Mouse (Mus musculus): ENCODE measurements around the gene Sdr42e1. TPM values are rescaled to one million over a fixed set of nuclear protein-coding genes. Genes with fewer than 3 reads are reported as not detected.

The Sdr42e1 gene
- polyA plus RNA-seq, 1 experiment from 2014 or later, result 1.1 TPM

GRCm38 (mm10) chr8:117645486-117645885, 28.0 kb downstream of the Sdr42e1 start:
- no peaks in the 10 kb centered on the region for H3K9me3 ChIP-seq (ENCODE audit: control insufficient read depth, low read length)
- H3K4me1 ChIP-seq (ENCODE audit: control insufficient read depth, insufficient read depth, low read length), result no peaks in the 10 kb centered on the region
- H3K4me2 ChIP-seq (ENCODE audit: low read depth, low read length), result no peak overlapping the region
- H3K9ac ChIP-seq (replicated peaks; ENCODE audit: low read depth, low read length), result no peak overlapping the region
- 74% methylated on average over 5 of the region's 5 CpGs for WGBS
- ATAC-seq (ENCODE audit: low read depth), result no peak
- no peaks in the 10 kb centered on the region for H3K36me3 ChIP-seq (ENCODE audit: control insufficient read depth, insufficient read depth, low read length)
- no peak overlapping the region for H3K4me3 ChIP-seq (ENCODE audit: low read depth, low read length)
- no peak overlapping the region for H3K27ac ChIP-seq (ENCODE audit: low read depth, low read length)
- no peaks in the 10 kb centered on the region for H3K27me3 ChIP-seq (ENCODE audit: control insufficient read depth, insufficient read depth, low read length)

- Histone ChIP-seq H3K9ac (replicated peaks; ENCODE audit: low read depth, low read length) (no peak overlapping the region), H3K4me1 (ENCODE audit: control insufficient read depth, insufficient read depth, low read length) (no peaks in the 10 kb centered on the region), H3K4me3 (ENCODE audit: low read depth, low read length) (no peak overlapping the region), H3K27ac (ENCODE audit: low read depth, low read length) (no peak overlapping the region), H3K27me3 (ENCODE audit: control insufficient read depth, insufficient read depth, low read length) (no peaks in the 10 kb centered on the region), H3K9me3 (ENCODE audit: control insufficient read depth, low read length) (no peaks in the 10 kb centered on the region), H3K4me2 (ENCODE audit: low read depth, low read length) (no peak overlapping the region), H3K36me3 (ENCODE audit: control insufficient read depth, insufficient read depth, low read length) (no peaks in the 10 kb centered on the region)
- 96% methylated on average over 9 of the region's 9 CpGs for WGBS
- ATAC-seq (ENCODE audit: low read depth), result no peak
Observed at GRCm38 (mm10) chr8:117639631-117640030, 33.9 kb downstream of the Sdr42e1 start.

DNA sequence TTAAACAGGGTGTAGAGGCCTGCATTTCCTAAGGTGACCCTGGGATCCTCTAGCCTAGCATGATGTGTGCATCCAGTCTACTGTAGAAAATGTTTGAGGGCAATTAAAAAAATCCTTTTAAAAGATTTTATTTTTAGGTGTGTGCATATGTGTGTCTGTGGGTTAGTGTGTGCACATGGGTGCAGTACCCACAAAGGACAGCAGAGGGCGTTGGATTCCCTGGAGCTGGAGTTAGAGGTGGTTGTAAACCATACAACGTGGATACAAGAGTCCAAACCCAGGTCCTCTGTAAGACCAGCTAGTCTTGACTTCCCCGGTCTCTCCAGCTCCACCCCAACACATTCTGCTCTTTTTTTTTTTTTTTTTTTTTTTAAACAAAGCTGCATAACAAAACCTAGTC, 36.0 kb downstream of the Sdr42e1 start:
- H3K4me1 ChIP-seq (ENCODE audit: control insufficient read depth, insufficient read depth, low read length), result no peaks in the 10 kb centered on the region
- no peaks in the 10 kb centered on the region for H3K27me3 ChIP-seq (ENCODE audit: control insufficient read depth, insufficient read depth, low read length)
- no peak overlapping the region for H3K27ac ChIP-seq (ENCODE audit: low read depth, low read length)
- H3K9ac ChIP-seq (replicated peaks; ENCODE audit: low read depth, low read length), result no peak overlapping the region
- no peak for ATAC-seq (ENCODE audit: low read depth)
- H3K4me3 ChIP-seq (ENCODE audit: low read depth, low read length), result no peak overlapping the region
- no peaks in the 10 kb centered on the region for H3K36me3 ChIP-seq (ENCODE audit: control insufficient read depth, insufficient read depth, low read length)
- no peaks in the 10 kb centered on the region for H3K9me3 ChIP-seq (ENCODE audit: control insufficient read depth, low read length)
- WGBS, result 64% methylated on average over 3 of the region's 3 CpGs
- no peak overlapping the region for H3K4me2 ChIP-seq (ENCODE audit: low read depth, low read length)

GRCm38 (mm10) chr8:117634406-117634805, 39.1 kb downstream of the Sdr42e1 start:
- Histone ChIP-seq H3K9me3 (ENCODE audit: control insufficient read depth, low read length) (no peaks in the 10 kb centered on the region), H3K9ac (replicated peaks; ENCODE audit: low read depth, low read length) (no peak overlapping the region), H3K4me3 (ENCODE audit: low read depth, low read length) (no peak overlapping the region), H3K27me3 (ENCODE audit: control insufficient read depth, insufficient read depth, low read length) (no peaks in the 10 kb centered on the region), H3K36me3 (ENCODE audit: control insufficient read depth, insufficient read depth, low read length) (no peaks in the 10 kb centered on the region), H3K27ac (ENCODE audit: low read depth, low read length) (no peak overlapping the region), H3K4me1 (ENCODE audit: control insufficient read depth, insufficient read depth, low read length) (no peaks in the 10 kb centered on the region), H3K4me2 (ENCODE audit: low read depth, low read length) (no peak overlapping the region)
- ATAC-seq (ENCODE audit: low read depth), result no peak
- WGBS, result 92% methylated on average over 7 of the region's 7 CpGs

DNA sequence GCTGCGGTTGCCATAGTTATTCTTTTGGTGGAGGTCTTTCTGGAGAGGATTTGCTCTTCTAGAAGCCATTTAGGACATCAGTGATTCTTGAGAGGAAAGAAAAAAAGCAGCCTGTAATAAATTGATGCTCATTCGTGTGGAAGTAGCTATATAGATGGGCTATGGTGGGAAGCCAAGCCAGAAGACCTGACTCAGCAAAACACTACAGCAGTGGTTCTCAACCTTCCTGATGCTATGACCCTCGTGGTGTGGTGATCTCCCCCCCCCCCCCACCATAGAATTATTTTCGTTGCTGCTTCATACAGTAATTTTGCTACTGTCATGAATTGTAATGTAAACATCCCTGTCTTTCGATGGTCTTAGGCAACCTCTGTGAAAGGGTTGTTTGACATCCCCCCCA, 41.0 kb downstream of the Sdr42e1 start:
- Histone ChIP-seq H3K9me3 (ENCODE audit: control insufficient read depth, low read length) (no peaks in the 10 kb centered on the region), H3K36me3 (ENCODE audit: control insufficient read depth, insufficient read depth, low read length) (no peaks in the 10 kb centered on the region), H3K4me2 (ENCODE audit: low read depth, low read length) (no peak overlapping the region), H3K9ac (replicated peaks; ENCODE audit: low read depth, low read length) (no peak overlapping the region), H3K4me3 (ENCODE audit: low read depth, low read length) (no peak overlapping the region), H3K27ac (ENCODE audit: low read depth, low read length) (no peak overlapping the region), H3K4me1 (ENCODE audit: control insufficient read depth, insufficient read depth, low read length) (no peaks in the 10 kb centered on the region), H3K27me3 (ENCODE audit: control insufficient read depth, insufficient read depth, low read length) (no peaks in the 10 kb centered on the region)
- 79% methylated on average over 5 of the region's 5 CpGs for WGBS
- ATAC-seq (ENCODE audit: low read depth), result no peak

GRCm38 (mm10) chr8:117627096-117627495, 46.4 kb downstream of the Sdr42e1 start:
- ATAC-seq (ENCODE audit: low read depth), result no peak
- no peak overlapping the region for H3K4me2 ChIP-seq (ENCODE audit: low read depth, low read length)
- no peak overlapping the region for H3K27ac ChIP-seq (ENCODE audit: low read depth, low read length)
- no peak overlapping the region for H3K4me3 ChIP-seq (ENCODE audit: low read depth, low read length)
- H3K4me1 ChIP-seq (ENCODE audit: control insufficient read depth, insufficient read depth, low read length), result no peaks in the 10 kb centered on the region
- no peaks in the 10 kb centered on the region for H3K36me3 ChIP-seq (ENCODE audit: control insufficient read depth, insufficient read depth, low read length)
- 60% methylated on average over 9 of the region's 9 CpGs for WGBS
- no peak overlapping the region for H3K9ac ChIP-seq (replicated peaks; ENCODE audit: low read depth, low read length)
- H3K9me3 ChIP-seq (ENCODE audit: control insufficient read depth, low read length), result no peaks in the 10 kb centered on the region
- no peaks in the 10 kb centered on the region for H3K27me3 ChIP-seq (ENCODE audit: control insufficient read depth, insufficient read depth, low read length)

DNA sequence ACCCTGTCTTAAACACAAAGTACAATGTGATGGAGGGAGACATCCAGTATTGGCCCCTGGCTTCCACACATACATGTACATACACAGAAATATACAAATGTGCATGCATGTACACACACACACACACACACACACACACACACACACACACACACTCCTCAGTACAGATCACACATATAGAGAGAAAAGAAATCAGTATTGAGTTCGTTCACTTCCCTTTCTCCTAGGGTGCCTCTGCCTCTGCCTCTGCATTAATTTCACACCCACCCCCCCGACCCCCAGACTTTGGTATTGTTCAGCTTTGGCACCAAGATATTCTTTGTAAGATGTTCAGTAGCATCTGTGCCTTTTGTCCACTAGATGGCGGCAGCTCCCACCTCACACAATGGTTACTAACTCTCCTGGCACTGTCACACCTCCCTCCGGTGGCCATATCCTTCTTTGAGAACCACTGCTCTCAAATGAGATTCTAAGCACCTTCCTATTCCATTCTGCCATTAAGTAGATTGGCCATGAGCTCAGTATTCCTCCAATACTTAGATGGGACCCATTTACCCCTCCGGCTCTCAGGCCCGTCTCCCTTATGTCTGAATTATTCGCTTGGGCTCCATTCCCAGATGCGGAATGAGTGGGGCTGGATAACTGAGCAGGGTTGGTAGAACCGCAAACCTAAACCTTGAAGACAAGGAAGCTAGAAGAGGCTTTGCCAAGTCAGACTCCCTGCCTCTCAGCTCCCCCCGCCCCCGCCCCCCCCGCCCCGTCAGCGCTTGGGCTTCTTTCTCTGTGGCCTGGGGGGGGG, 47.2 kb downstream of the Sdr42e1 start:
- H3K9ac ChIP-seq (replicated peaks; ENCODE audit: low read depth, low read length), result no peak overlapping the region
- H3K4me1 ChIP-seq (ENCODE audit: control insufficient read depth, insufficient read depth, low read length), result no peaks in the 10 kb centered on the region
- no peak overlapping the region for H3K27ac ChIP-seq (ENCODE audit: low read depth, low read length)
- peak; percentile 60; the same call in 1 of the 2 replicates for ATAC-seq (ENCODE audit: low read depth)
- no peak overlapping the region for H3K4me2 ChIP-seq (ENCODE audit: low read depth, low read length)
- no peak overlapping the region for H3K4me3 ChIP-seq (ENCODE audit: low read depth, low read length)
- 67% methylated on average over 14 of the region's 14 CpGs for WGBS
- H3K36me3 ChIP-seq (ENCODE audit: control insufficient read depth, insufficient read depth, low read length), result no peaks in the 10 kb centered on the region
- H3K27me3 ChIP-seq (ENCODE audit: control insufficient read depth, insufficient read depth, low read length), result no peaks in the 10 kb centered on the region
- H3K9me3 ChIP-seq (ENCODE audit: control insufficient read depth, low read length), result no peaks in the 10 kb centered on the region

GRCm38 (mm10) chr8:117612861-117613260, 60.6 kb downstream of the Sdr42e1 start:
- Histone ChIP-seq H3K27me3 (ENCODE audit: control insufficient read depth, insufficient read depth, low read length) (no peaks in the 10 kb centered on the region), H3K4me1 (ENCODE audit: control insufficient read depth, insufficient read depth, low read length) (no peaks in the 10 kb centered on the region), H3K27ac (ENCODE audit: low read depth, low read length) (no peak overlapping the region), H3K36me3 (ENCODE audit: control insufficient read depth, insufficient read depth, low read length) (no peaks in the 10 kb centered on the region), H3K9ac (replicated peaks; ENCODE audit: low read depth, low read length) (no peak overlapping the region), H3K4me3 (ENCODE audit: low read depth, low read length) (no peak overlapping the region), H3K4me2 (ENCODE audit: low read depth, low read length) (no peak overlapping the region), H3K9me3 (ENCODE audit: control insufficient read depth, low read length) (no peaks in the 10 kb centered on the region; the same call in 1 of the 2 replicates)
- WGBS, result 78% methylated on average over 12 of the region's 12 CpGs
- no peak for ATAC-seq (ENCODE audit: low read depth)

Measured in neural tube, embryonic 14.5 days (tissue).